Mouse (Mus musculus): ENCODE data around the gene Trim39.

GRCm38 (mm10) chr17:36274776-36275175, 2.7 kb upstream of the Trim39 start:
- no peak for TF ChIP-seq POLR2A (IDR thresholded peaks at IDR 0.05; ENCODE audit: low read depth, low read length)
- TF ChIP-seq CTCF (IDR thresholded peaks at IDR 0.05; ENCODE audit: extremely low read depth, insufficient read depth, insufficient read length, insufficient replicate concordance): no peak

All from spleen, adult 2 months (tissue).